Mouse (Mus musculus): ENCODE measurements around the gene Laptm5. TPM values are rescaled to one million over a fixed set of nuclear protein-coding genes. Genes with fewer than 3 reads are reported as not detected.
A peak's percentile ranks its signal among the peaks of the same experiment; 100 is the strongest.

Laptm5 gene
- total and polyA plus RNA-seq, 2 experiments from 2014 or later = 28.2 to 36.2 TPM

- no peaks in the 10 kb centered on the region for H3K36me3 ChIP-seq (ENCODE audit: insufficient read depth, low read length)
- ATAC-seq (ENCODE audit: low FRiP score) (no peak), DNase-seq (ENCODE audit: low spot score) (no peak)
- H3K4me3 ChIP-seq (ENCODE audit: low read depth, low read length) = no peak overlapping the region
- H3K4me1 ChIP-seq (ENCODE audit: insufficient read depth, low read length) = no peaks in the 10 kb centered on the region
- no peak overlapping the region for H3K27ac ChIP-seq (ENCODE audit: low read depth, low read length)
- 78% methylated on average over 3 of the region's 3 CpGs for WGBS
- no peak overlapping the region for H3K4me2 ChIP-seq (ENCODE audit: low read depth, low read length, poor library complexity, severe bottlenecking)
- H3K9ac ChIP-seq (replicated peaks; ENCODE audit: low read length, poor library complexity, severe bottlenecking) = no peak overlapping the region
- H3K9me3 ChIP-seq (ENCODE audit: low read length) = no peaks in the 10 kb centered on the region
- no peak for TF ChIP-seq CTCF (IDR thresholded peaks at IDR 0.05)
- H3K27me3 ChIP-seq (ENCODE audit: insufficient read depth, low read length) = no peaks in the 10 kb centered on the region
These were observed 66.1 kb downstream of the Laptm5 start for GRCm38 (mm10) chr4:130978981-130979380.

GRCm38 (mm10) chr4:130984416-130985182 is 71.7 kb downstream of the Laptm5 start:
- no peak for ATAC-seq (ENCODE audit: low FRiP score)
- no peak overlapping the region for H3K4me2 ChIP-seq (ENCODE audit: low read depth, low read length, poor library complexity, severe bottlenecking)
- no peaks in the 10 kb centered on the region for H3K27me3 ChIP-seq (ENCODE audit: insufficient read depth, low read length)
- no peaks in the 10 kb centered on the region for H3K9me3 ChIP-seq (ENCODE audit: low read length)
- H3K9ac ChIP-seq (replicated peaks; ENCODE audit: low read length, poor library complexity, severe bottlenecking) = no peak overlapping the region
- 0 out of 2 replicates have a peak, but pooled peaks cover 4% of the 10 kb centered on the region for H3K4me1 ChIP-seq (ENCODE audit: insufficient read depth, low read length)
- peak overlapping the region; percentile 55 for H3K27ac ChIP-seq (ENCODE audit: low read depth, low read length)
- H3K4me3 ChIP-seq (ENCODE audit: low read depth, low read length) = no peak overlapping the region
- TF ChIP-seq CTCF (IDR thresholded peaks at IDR 0.05) = no peak
- DNase-seq (ENCODE audit: low spot score) = no peak
- no peaks in the 10 kb centered on the region for H3K36me3 ChIP-seq (ENCODE audit: insufficient read depth, low read length)
- 18% methylated on average over 17 of the region's 17 CpGs for WGBS

Other genes with a start within 250 kb of the Laptm5 start
- gene Pum1, start 249.8 kb upstream of the Laptm5 start, total RNA-seq (2014; rRNA removed) = 84.1 and 87.2 TPM in 2 replicates
- gene Pum1, start 249.8 kb upstream of the Laptm5 start, polyA plus RNA-seq (2015; fragmentation: Nextera tagmentation; extraction: Ambion mirVana) = 68.9 and 73.6 TPM in 2 replicates
- gene Sdc3, start 120.6 kb upstream of the Laptm5 start, total RNA-seq (2014; rRNA removed) = 645 and 733 TPM in 2 replicates
- 241 and 242 TPM in 2 replicates for gene Sdc3, start 120.6 kb upstream of the Laptm5 start, polyA plus RNA-seq (2015; fragmentation: Nextera tagmentation; extraction: Ambion mirVana)
- 0.38 TPM in 1 of 2 replicates, not detected in the other for gene Matn1, start 31.3 kb downstream of the Laptm5 start, total RNA-seq (2014; rRNA removed)
- 0.20 and 0.27 TPM in 2 replicates for gene Matn1, start 31.3 kb downstream of the Laptm5 start, polyA plus RNA-seq (2015; fragmentation: Nextera tagmentation; extraction: Ambion mirVana)